Mouse (Mus musculus) CH12.LX (cell line): ENCODE measurements around the gene Dscam. TPM values are rescaled to one million over a fixed set of nuclear protein-coding genes. Genes with fewer than 3 reads are reported as not detected.

Source experiments
- DNase-seq: peaks from one replicate; pipeline ENCODE4 v3.0.0-alpha.2; 2013; ENCODE audit errors: extremely low read depth
- H3K27ac ChIP-seq: 2 replicates; pipeline ENCODE4 v1.5.1; 2012; ENCODE audit warnings: low read depth, mild to moderate bottlenecking, control low read depth, moderate library complexity; ENCODE audit not compliant: insufficient read depth
- H3K27me3 ChIP-seq: replicated peaks from 2 replicates; pipeline ENCODE3; 2012; ENCODE audit warnings: inconsistent platforms
- H3K36me3 ChIP-seq, 2 experiments: replicated peaks in 1 of 2; 2 replicates each; pipeline versions ENCODE3 to v1.6.1; 2012; ENCODE audit warnings: inconsistent platforms in 1 of 2, low read length in 1 of 2, mild to moderate bottlenecking in 1 of 2, mixed read lengths in 1 of 2, moderate library complexity in 1 of 2; ENCODE audit not compliant: control insufficient read depth in 1 of 2, insufficient read depth in 1 of 2
- H3K4me1 ChIP-seq, 2 experiments: 2 replicates each; pipeline ENCODE4 v1.6.1; 2012; ENCODE audit warnings: inconsistent platforms in 1 of 2, moderate library complexity in 1 of 2; ENCODE audit not compliant: insufficient read depth in 2 of 2, control insufficient read depth in 1 of 2
- H3K4me2 ChIP-seq: 2 replicates; pipeline ENCODE4 v1.6.1; 2012; ENCODE audit warnings: low read depth, mild to moderate bottlenecking, control low read depth; ENCODE audit not compliant: poor library complexity, insufficient read depth, severe bottlenecking
- H3K4me3 ChIP-seq, 3 experiments: fragments of 150-350 bp in 1 of 3; sonication (generic) in 1 of 3; replicated peaks in 1 of 3; 2 replicates each; pipeline versions ENCODE3 to v1.5.1; 2011 to 2012; ENCODE audit warnings: low read depth in 2 of 3, low read length in 2 of 3, mild to moderate bottlenecking in 2 of 3, moderate library complexity in 2 of 3, control low read depth in 1 of 3, improper control_type of control experiment in 1 of 3, inconsistent platforms in 1 of 3, mixed read lengths in 1 of 3; ENCODE audit not compliant: poor library complexity in 1 of 3
- H3K79me2 ChIP-seq: replicated peaks from 2 replicates; pipeline ENCODE4 v1.6.1; 2012; ENCODE audit warnings: mild to moderate bottlenecking, moderate library complexity; ENCODE audit not compliant: control insufficient read depth, poor library complexity, insufficient read depth, severe bottlenecking; ENCODE audit errors: extremely low read depth
- H3K9ac ChIP-seq: 2 replicates; pipeline ENCODE4 v1.6.1; 2012; ENCODE audit warnings: low read depth, mild to moderate bottlenecking, control low read depth, moderate library complexity; ENCODE audit not compliant: insufficient read depth
- H3K9me3 ChIP-seq: replicated peaks from 2 replicates; pipeline ENCODE3; 2012; ENCODE audit warnings: low read length, inconsistent platforms, mixed read lengths
- CHD1 ChIP-seq: IDR thresholded peaks from 2 replicates; pipeline ENCODE4 v1.6.1; 2012; ENCODE audit warnings: low read depth, low read length, improper control_type of control experiment, inconsistent platforms
- CHD2 ChIP-seq: IDR thresholded peaks from 2 replicates; pipeline ENCODE4 v1.6.1; 2011; ENCODE audit warnings: low read length, improper control_type of control experiment
- E2F4 ChIP-seq: IDR thresholded peaks from 2 replicates; pipeline ENCODE4 v1.6.1; 2011; ENCODE audit warnings: low read depth, low read length, improper control_type of control experiment; ENCODE audit not compliant: insufficient replicate concordance
- EP300 ChIP-seq: IDR thresholded peaks from 2 replicates; pipeline ENCODE4 v1.6.1; 2011; ENCODE audit warnings: low read length, improper control_type of control experiment
- ETS1 ChIP-seq: conservative IDR thresholded peaks from 2 replicates; pipeline ENCODE4 v1.6.1; 2012; ENCODE audit warnings: low read depth, mild to moderate bottlenecking, inconsistent platforms, low read length, improper control_type of control experiment, moderate library complexity
- GABPA ChIP-seq: IDR thresholded peaks from 2 replicates; pipeline ENCODE4 v1.6.1; 2012; ENCODE audit warnings: low read depth, low read length, improper control_type of control experiment, inconsistent platforms; ENCODE audit not compliant: insufficient replicate concordance
- IRF4 ChIP-seq: IDR thresholded peaks from 2 replicates; pipeline ENCODE4 v1.6.1; 2014; ENCODE audit warnings: low read depth, mild to moderate bottlenecking, inconsistent platforms, low read length, improper control_type of control experiment
- JUND ChIP-seq: conservative IDR thresholded peaks from 2 replicates; pipeline ENCODE4 v1.6.1; 2011; ENCODE audit warnings: low read depth, low read length, improper control_type of control experiment
- KAT2A ChIP-seq: IDR thresholded peaks from 2 replicates; pipeline ENCODE4 v1.6.1; 2012; ENCODE audit warnings: low read length, improper control_type of control experiment, inconsistent platforms; ENCODE audit not compliant: insufficient replicate concordance
- MAFK ChIP-seq: IDR thresholded peaks from 2 replicates; pipeline ENCODE4 v1.6.1; 2011; ENCODE audit warnings: low read length, improper control_type of control experiment; ENCODE audit not compliant: insufficient replicate concordance
- MAX ChIP-seq: IDR thresholded peaks from 2 replicates; pipeline ENCODE4 v1.6.1; 2011; ENCODE audit warnings: low read length, improper control_type of control experiment
- MEF2A ChIP-seq: IDR thresholded peaks from 2 replicates; pipeline ENCODE4 v1.6.1; 2014; ENCODE audit warnings: low read depth, mild to moderate bottlenecking, inconsistent platforms, low read length, improper control_type of control experiment, borderline replicate concordance
- MXI1 ChIP-seq: IDR thresholded peaks from 2 replicates; pipeline ENCODE4 v1.6.1; 2011; ENCODE audit warnings: mild to moderate bottlenecking, low read depth, low read length, improper control_type of control experiment
- MYC ChIP-seq: IDR thresholded peaks from 2 replicates; pipeline ENCODE4 v1.6.1; 2011; ENCODE audit warnings: low read depth, mild to moderate bottlenecking, improper control_type of control experiment, low read length
- NELFE ChIP-seq: IDR thresholded peaks from 2 replicates; pipeline ENCODE4 v1.6.1; 2011; ENCODE audit warnings: low read depth, low read length, improper control_type of control experiment
- PAX5 ChIP-seq: IDR thresholded peaks from 2 replicates; pipeline ENCODE4 v1.6.1; 2012; ENCODE audit warnings: low read length, inconsistent platforms, mixed read lengths
- POLR2A ChIP-seq: IDR thresholded peaks from 2 replicates; pipeline ENCODE4 v1.6.1; 2011; ENCODE audit warnings: low read depth, mild to moderate bottlenecking, improper control_type of control experiment, low read length
- POLR2AphosphoS2 ChIP-seq: IDR thresholded peaks from 2 replicates; pipeline ENCODE4 v1.6.1; 2011; ENCODE audit warnings: low read depth, low read length, improper control_type of control experiment
- USF2 ChIP-seq: conservative IDR thresholded peaks from 2 replicates; pipeline ENCODE4 v1.6.1; 2011; ENCODE audit warnings: low read depth, low read length, improper control_type of control experiment
- ZC3H11A ChIP-seq: IDR thresholded peaks from 2 replicates; pipeline ENCODE4 v1.6.1; 2012; ENCODE audit warnings: low read depth, mild to moderate bottlenecking, inconsistent platforms, low read length, improper control_type of control experiment
- ZMIZ1 ChIP-seq: IDR thresholded peaks from 2 replicates; pipeline ENCODE4 v1.6.1; 2012; ENCODE audit warnings: low read depth, mild to moderate bottlenecking, inconsistent platforms, low read length, improper control_type of control experiment
- ZNF384 ChIP-seq: IDR thresholded peaks from 2 replicates; pipeline ENCODE4 v1.6.1; 2012; ENCODE audit warnings: low read depth, low read length, improper control_type of control experiment, inconsistent platforms
- dilution Hi-C: fragments of 300-500 bp; cut with MboI; formaldehyde crosslinking; loops from 2 replicates; pipeline ENCODE4 v1.14.3; 2020; ENCODE audit warnings: low sequenced_read_pairs; ENCODE audit not compliant: extremely low pct_unique_long_range_greater_than_20kb, extremely low pct_ligation_motif_present
- in situ Hi-C: fragments of 300-500 bp; cut with MboI; formaldehyde crosslinking; loops from 3 replicates; pipeline ENCODE4 v1.14.3; 2019; ENCODE audit warnings: low sequenced_read_pairs, low pct_ligation_motif_present, low pct_unique_long_range_greater_than_20kb, mixed read lengths
- polyA plus RNA-seq: library from polyadenylated mRNA; unstranded; fragments of >175 nt; gene quantifications from 2 replicates; pipeline ENCODE4 v1.2.1, GENCODE M21; 2012; ENCODE audit warnings: low read depth; ENCODE audit not compliant: insufficient read length
- total RNA-seq, 2 experiments: library from RNA; depleted of rRNA; stranded (reverse); fragments of 300-350 nt in 1 of 2; fragments of >200 nt in 1 of 2; gene quantifications; 2 replicates each; pipeline ENCODE4 v1.2.3; 2012 to 2014

Dscam gene
- total and polyA plus RNA-seq, 3 experiments: under 0.01 to 0.39 (median 0.12) TPM

DNA sequence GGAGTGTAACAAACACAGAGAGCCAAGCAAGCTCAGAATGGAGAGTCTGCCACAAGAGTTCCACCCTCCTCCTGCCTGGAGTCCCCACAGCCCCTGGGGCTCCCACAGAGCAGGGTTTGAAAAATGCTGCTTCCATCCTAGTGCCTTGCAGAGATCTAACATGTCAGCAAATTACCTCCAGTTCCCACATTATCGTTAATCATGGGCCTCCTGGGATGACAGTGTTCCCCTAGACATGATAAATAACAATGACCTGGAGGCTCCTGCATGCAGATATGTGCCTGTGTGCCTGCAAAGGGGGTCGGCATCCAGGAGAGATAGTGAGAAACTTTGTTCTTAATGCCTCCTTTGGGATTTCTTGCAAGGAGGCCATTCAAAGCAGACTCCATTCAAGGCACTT is 266.2 kb downstream of the Dscam start:
- dilution Hi-C loops (no loop called here), in situ Hi-C loops (no loop called here)
- Histone ChIP-seq H3K4me2 (no peak overlapping the region), H3K27ac (no peak overlapping the region), H3K27me3 (no peaks in the 10 kb centered on the region), H3K36me3 (no peaks in the 10 kb centered on the region), H3K4me3 (no peak overlapping the region), H3K79me2 (no peaks in the 10 kb centered on the region), H3K9ac (no peak overlapping the region), H3K9me3 (no peaks in the 10 kb centered on the region), H3K4me1 (peaks cover 0 to 4% of the 10 kb centered on the region in 2 experiments; a peak in 2 of 4 replicates)
- no peak for DNase-seq
- no peak for TF ChIP-seq E2F4
- TF ChIP-seq ZMIZ1: no peak
- TF ChIP-seq ZNF384: no peak
- TF ChIP-seq MEF2A: no peak
- TF ChIP-seq EP300: no peak
- TF ChIP-seq POLR2AphosphoS2: no peak
- TF ChIP-seq KAT2A: no peak
- no peak for TF ChIP-seq MAX
- TF ChIP-seq CHD2: no peak
- no peak for TF ChIP-seq USF2

- no peak overlapping the region for H3K4me3 ChIP-seq
- TF ChIP-seq IRF4: no peak
- no peak for TF ChIP-seq POLR2A
- no peak for TF ChIP-seq PAX5
- no peak for TF ChIP-seq ETS1
- TF ChIP-seq CHD1: no peak
- no peak for TF ChIP-seq ZMIZ1
- no peak for TF ChIP-seq CHD2
- no peak for TF ChIP-seq ZC3H11A
- no peak for TF ChIP-seq MYC
- no peak for TF ChIP-seq KAT2A
- no peak for TF ChIP-seq MXI1
- TF ChIP-seq GABPA: no peak
- no peak for TF ChIP-seq USF2
- no peak for TF ChIP-seq NELFE
- no peak for TF ChIP-seq JUND
- no peak for TF ChIP-seq MAFK
- TF ChIP-seq, all 38 proteins: peak for 0
- Histone ChIP-seq H3K4me2 (no peak overlapping the region), H3K79me2 (no peaks in the 10 kb centered on the region), H3K36me3 (no peaks in the 10 kb centered on the region), H3K9ac (no peak overlapping the region), H3K27me3 (no peaks in the 10 kb centered on the region), H3K4me1 (no peaks in the 10 kb centered on the region; a peak in 2 of 4 replicates), H3K9me3 (no peaks in the 10 kb centered on the region), H3K27ac (no peak overlapping the region)
- in situ Hi-C loops (no loop called here), dilution Hi-C loops (no loop called here)
- no peak for DNase-seq
These were observed 268.0 kb downstream of the Dscam start for GRCm38 (mm10) chr16:96902596-96902995.
